Mouse (Mus musculus): ENCODE measurements at regions not wholly inside any gene's neighbourhood (a gene's known extent, or its start where the extent isn't known, plus 50 kb on each side); places are given as distances from the start of the nearest gene placed in this dataset.
A peak's percentile ranks its signal among the peaks of the same experiment; 100 is the strongest.

GRCm38 (mm10) chr16:30184591-30185265 lies 82.6 kb downstream of the Cpn2 start:
- Histone ChIP-seq H3K27ac (ENCODE audit: insufficient read depth, low read depth, low read length, poor library complexity, severe bottlenecking) (no peak overlapping the region), H3K9me3 (ENCODE audit: control insufficient read depth, insufficient read depth, low read depth, low read length) (no peaks in the 10 kb centered on the region)
- no peak for TF ChIP-seq ZNF384 (IDR thresholded peaks at IDR 0.05; ENCODE audit: low read depth, low read length)

DNA sequence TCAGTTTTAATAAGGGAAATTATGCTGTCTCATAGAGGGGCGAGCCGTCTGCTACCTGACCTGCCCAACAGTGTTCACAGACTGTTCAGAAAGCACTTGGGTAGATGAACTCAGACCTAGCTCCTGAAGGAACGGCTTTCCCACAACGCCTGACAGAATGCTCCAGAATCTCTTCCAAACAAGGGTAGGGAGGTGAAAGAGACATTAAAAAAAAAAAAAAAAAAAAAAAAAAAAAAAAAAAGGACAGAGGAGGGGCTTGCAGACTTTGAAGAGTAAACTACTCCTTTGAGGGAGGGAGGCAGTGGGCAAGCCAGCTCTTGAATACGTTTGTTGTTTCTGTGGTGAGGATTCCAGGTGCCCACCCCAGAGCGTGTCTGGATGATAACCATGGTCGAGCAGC lies 81.6 kb downstream of the Cpn2 start:
- TF ChIP-seq CHD2 (IDR thresholded peaks at IDR 0.05; ENCODE audit: low read depth, low read length) (no peak), ZC3H11A (IDR thresholded peaks at IDR 0.05; ENCODE audit: borderline replicate concordance, low read depth, low read length) (no peak), ZNF384 (IDR thresholded peaks at IDR 0.05; ENCODE audit: low read depth, low read length) (peak; percentile 85), HCFC1 (IDR thresholded peaks at IDR 0.05; ENCODE audit: borderline replicate concordance, insufficient read depth, low read length) (no peak), MAFK (IDR thresholded peaks at IDR 0.05; ENCODE audit: insufficient read depth, low read depth, low read length) (no peak)
- H3K4me3 ChIP-seq (ENCODE audit: insufficient read depth in 1 of 2, low read depth in 1 of 2, low read length in 2 of 2, poor library complexity in 1 of 2, severe bottlenecking in 1 of 2), result no peak overlapping the region
- no peak for DNase-seq (ENCODE audit: low read depth, low spot score)
- H3K9ac ChIP-seq (ENCODE audit: insufficient read depth, low read depth, low read length, poor library complexity, severe bottlenecking), result no peak overlapping the region
- H3K4me1 ChIP-seq (ENCODE audit: control insufficient read depth in 2 of 2, insufficient read depth in 2 of 2, low read length in 2 of 2, poor library complexity in 1 of 2), result peaks cover 2 to 19% of the 10 kb centered on the region in 2 experiments; a peak in 3 of 4 replicates
- no peaks in the 10 kb centered on the region for H3K36me3 ChIP-seq (ENCODE audit: control insufficient read depth, insufficient read depth, low read length, poor library complexity, severe bottlenecking)
- H3K9me3 ChIP-seq (ENCODE audit: control insufficient read depth, insufficient read depth, low read depth, low read length), result no peaks in the 10 kb centered on the region
- in situ Hi-C loops (cut with MboI; ENCODE audit: low sequenced_read_pairs in 2 of 2, unreplicated experiment in 2 of 2), result no loop called here
- H3K27ac ChIP-seq (ENCODE audit: insufficient read depth, low read depth, low read length, poor library complexity, severe bottlenecking), result no peak overlapping the region

More at GRCm38 (mm10) chr16:30184591-30185265, 82.6 kb downstream of the Cpn2 start:
- DNase-seq (ENCODE audit: low read depth, low spot score), result no peak
- no peaks in the 10 kb centered on the region for H3K36me3 ChIP-seq (ENCODE audit: control insufficient read depth, insufficient read depth, low read length, poor library complexity, severe bottlenecking)
- peaks cover 2 to 19% of the 10 kb centered on the region in 2 experiments; a peak in 3 of 4 replicates for H3K4me1 ChIP-seq (ENCODE audit: control insufficient read depth in 2 of 2, insufficient read depth in 2 of 2, low read length in 2 of 2, poor library complexity in 1 of 2)
- H3K9ac ChIP-seq (ENCODE audit: insufficient read depth, low read depth, low read length, poor library complexity, severe bottlenecking), result no peak overlapping the region
- in situ Hi-C loops (cut with MboI; ENCODE audit: low sequenced_read_pairs in 2 of 2, unreplicated experiment in 2 of 2), result no loop called here
- peak overlapping the region; percentile 24 to 31; a peak in 2 of 4 replicates for H3K4me3 ChIP-seq (ENCODE audit: insufficient read depth in 1 of 2, low read depth in 1 of 2, low read length in 2 of 2, poor library complexity in 1 of 2, severe bottlenecking in 1 of 2)

- no peak overlapping the region for H3K4me3 ChIP-seq (ENCODE audit: insufficient read depth in 1 of 2, low read depth in 1 of 2, low read length in 2 of 2, poor library complexity in 1 of 2, severe bottlenecking in 1 of 2)
- peaks cover 2 to 19% of the 10 kb centered on the region in 2 experiments; a peak in 3 of 4 replicates for H3K4me1 ChIP-seq (ENCODE audit: control insufficient read depth in 2 of 2, insufficient read depth in 2 of 2, low read length in 2 of 2, poor library complexity in 1 of 2)
- in situ Hi-C loops (cut with MboI; ENCODE audit: low sequenced_read_pairs in 2 of 2, unreplicated experiment in 2 of 2), result no loop called here
- no peak for DNase-seq (ENCODE audit: low read depth, low spot score)
- no peaks in the 10 kb centered on the region for H3K36me3 ChIP-seq (ENCODE audit: control insufficient read depth, insufficient read depth, low read length, poor library complexity, severe bottlenecking)
- H3K27ac ChIP-seq (ENCODE audit: insufficient read depth, low read depth, low read length, poor library complexity, severe bottlenecking), result no peak overlapping the region
- no peak for TF ChIP-seq ZNF384 (IDR thresholded peaks at IDR 0.05; ENCODE audit: low read depth, low read length)
- no peak for TF ChIP-seq CHD2 (IDR thresholded peaks at IDR 0.05; ENCODE audit: low read depth, low read length)
- no peak for TF ChIP-seq HCFC1 (IDR thresholded peaks at IDR 0.05; ENCODE audit: borderline replicate concordance, insufficient read depth, low read length)
- no peak for TF ChIP-seq MAFK (IDR thresholded peaks at IDR 0.05; ENCODE audit: insufficient read depth, low read depth, low read length)
- no peak for TF ChIP-seq ZC3H11A (IDR thresholded peaks at IDR 0.05; ENCODE audit: borderline replicate concordance, low read depth, low read length)
- no peaks in the 10 kb centered on the region for H3K9me3 ChIP-seq (ENCODE audit: control insufficient read depth, insufficient read depth, low read depth, low read length)
- H3K9ac ChIP-seq (ENCODE audit: insufficient read depth, low read depth, low read length, poor library complexity, severe bottlenecking), result no peak overlapping the region; the same call in 1 of the 2 replicates
These were observed 81.0 kb downstream of the Cpn2 start for GRCm38 (mm10) chr16:30186201-30186700.

DNA sequence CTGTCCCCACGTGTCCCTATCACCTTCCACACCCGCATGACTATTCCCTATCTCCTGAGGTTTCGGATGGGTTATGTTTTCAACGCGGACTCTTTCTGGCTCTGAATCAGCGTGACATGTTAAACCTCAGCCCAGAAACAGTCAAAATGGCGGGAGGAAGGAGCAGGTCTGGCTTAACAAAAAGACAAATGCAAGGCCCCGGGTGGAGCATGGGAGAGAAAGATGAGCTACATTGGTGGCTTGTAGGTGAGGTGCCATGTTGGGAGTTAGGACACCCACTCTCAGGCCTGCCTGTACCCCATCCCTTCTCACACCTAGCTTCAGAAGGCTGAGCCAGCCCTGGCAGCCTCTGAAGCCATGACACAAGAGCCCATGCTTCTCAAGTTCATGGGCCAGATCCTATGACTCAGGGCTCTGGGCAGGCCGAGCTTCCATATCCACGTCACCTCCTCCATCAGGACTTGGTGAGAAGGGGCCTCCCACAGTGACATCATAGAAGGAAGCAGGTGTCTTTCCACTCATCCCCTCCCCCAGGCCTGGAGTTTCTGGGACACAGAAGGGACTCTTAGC lies 80.5 kb downstream of the Cpn2 start:
- Histone ChIP-seq H3K27ac (ENCODE audit: insufficient read depth, low read depth, low read length, poor library complexity, severe bottlenecking) (no peak overlapping the region), H3K4me1 (ENCODE audit: control insufficient read depth in 2 of 2, insufficient read depth in 2 of 2, low read length in 2 of 2, poor library complexity in 1 of 2) (peaks cover 2 to 19% of the 10 kb centered on the region in 2 experiments; a peak in 3 of 4 replicates), H3K4me3 (ENCODE audit: insufficient read depth in 1 of 2, low read depth in 1 of 2, low read length in 2 of 2, poor library complexity in 1 of 2, severe bottlenecking in 1 of 2) (no peak overlapping the region), H3K36me3 (ENCODE audit: control insufficient read depth, insufficient read depth, low read length, poor library complexity, severe bottlenecking) (no peaks in the 10 kb centered on the region), H3K9me3 (ENCODE audit: control insufficient read depth, insufficient read depth, low read depth, low read length) (no peaks in the 10 kb centered on the region), H3K9ac (ENCODE audit: insufficient read depth, low read depth, low read length, poor library complexity, severe bottlenecking) (peak overlapping the region; percentile 30; the same call in 1 of the 2 replicates)
- no peak for DNase-seq (ENCODE audit: low read depth, low spot score)
- in situ Hi-C loops (cut with MboI; ENCODE audit: low sequenced_read_pairs in 2 of 2, unreplicated experiment in 2 of 2), result no loop called here
- no peak for TF ChIP-seq ZC3H11A (IDR thresholded peaks at IDR 0.05; ENCODE audit: borderline replicate concordance, low read depth, low read length)
- no peak for TF ChIP-seq HCFC1 (IDR thresholded peaks at IDR 0.05; ENCODE audit: borderline replicate concordance, insufficient read depth, low read length)
- no peak for TF ChIP-seq MAFK (IDR thresholded peaks at IDR 0.05; ENCODE audit: insufficient read depth, low read depth, low read length)
- TF ChIP-seq ZNF384 (IDR thresholded peaks at IDR 0.05; ENCODE audit: low read depth, low read length), result no peak
- TF ChIP-seq CHD2 (IDR thresholded peaks at IDR 0.05; ENCODE audit: low read depth, low read length), result no peak

Measured in ES-E14 (cell line).